Mouse (Mus musculus): Measurements from ENCODE around the gene S100a3.

GRCm38 (mm10) chr3:90515242-90515641, 45.1 kb upstream of the S100a3 start:
- TF ChIP-seq POLR2A (IDR thresholded peaks at IDR 0.05; ENCODE audit: control insufficient read depth, extremely low read depth, insufficient read depth, low read length, poor library complexity) (no peak), CTCF (IDR thresholded peaks at IDR 0.05; ENCODE audit: borderline replicate concordance, control insufficient read depth, extremely low read depth, insufficient read depth, low read length, poor library complexity) (no peak)
